Mouse (Mus musculus) urinary bladder, postnatal 0 days (tissue): Measurements from ENCODE around the gene Olfr1440. TPM values are rescaled to one million over a fixed set of nuclear protein-coding genes. Genes with fewer than 3 reads are reported as not detected.

Experiments
- polyA plus RNA-seq: library from polyadenylated mRNA; unstranded; fragments of >200 nt; fragmentation: Nextera tagmentation; extraction: Ambion mirVana; gene quantifications from 2 replicates; pipeline ENCODE4 v1.2.1, GENCODE M21; 2015

Olfr1440 gene
- not detected in 2 replicates for polyA plus RNA-seq

GRCm38 (mm10) chr19:12386979-12387378 is at the start of gene Olfr1440:
Gene Olfr1440 (plus strand): TSS chr19:12387279.

GRCm38 (mm10) chr19:12417361-12417760 is 30.3 kb downstream of the Olfr1440 start, which contains the start of gene Olfr1441:
Gene Olfr1441 (plus strand): TSS chr19:12417433.

GRCm38 (mm10) chr19:12427605-12428004 is 40.5 kb downstream of the Olfr1440 start, which contains the start of gene Pfpl:
Gene Pfpl (plus strand): TSS chr19:12427905.

Other genes with a start within 250 kb of the Olfr1440 start
- gene Olfr1555-ps1, start 217.2 kb upstream of the Olfr1440 start, polyA plus RNA-seq = not detected in 2 replicates
- not detected in 2 replicates for gene Olfr1431, start 186.6 kb upstream of the Olfr1440 start, polyA plus RNA-seq
- not detected in 2 replicates for gene Olfr1432, start 154.7 kb upstream of the Olfr1440 start, polyA plus RNA-seq
- gene Olfr262, start 145.6 kb upstream of the Olfr1440 start, polyA plus RNA-seq = not detected in 2 replicates
- gene Olfr235, start 126.2 kb upstream of the Olfr1440 start, polyA plus RNA-seq = not detected in 2 replicates
- not detected in 2 replicates for gene Olfr1434, start 107.4 kb upstream of the Olfr1440 start, polyA plus RNA-seq
- gene Olfr1436, start 88.1 kb upstream of the Olfr1440 start, polyA plus RNA-seq = not detected in 2 replicates
- not detected in 2 replicates for gene Olfr1437, start 62.2 kb upstream of the Olfr1440 start, polyA plus RNA-seq
- gene Olfr1438-ps1, start 51.4 kb upstream of the Olfr1440 start, polyA plus RNA-seq = not detected in 2 replicates
- not detected in 2 replicates for gene Olfr1441, start 30.2 kb downstream of the Olfr1440 start, polyA plus RNA-seq
- not detected in 2 replicates for gene Pfpl, start 40.6 kb downstream of the Olfr1440 start, polyA plus RNA-seq
- 0.71 and 1.6 TPM in 2 replicates for gene Mpeg1, start 73.5 kb downstream of the Olfr1440 start, polyA plus RNA-seq
- gene Dtx4, start 114.2 kb downstream of the Olfr1440 start, polyA plus RNA-seq = 10.8 and 11.4 TPM in 2 replicates
- gene Fam111a, start 158.5 kb downstream of the Olfr1440 start, polyA plus RNA-seq = 12.3 and 15.4 TPM in 2 replicates
- gene Gm4952, start 212.7 kb downstream of the Olfr1440 start, polyA plus RNA-seq = 0.15 and 0.40 TPM in 2 replicates
- not detected in 2 replicates for gene Glyat, start 246.0 kb downstream of the Olfr1440 start, polyA plus RNA-seq